Mouse (Mus musculus): Measurements from ENCODE around the gene Sstr3. TPM values are rescaled to one million over a fixed set of nuclear protein-coding genes. Genes with fewer than 3 reads are reported as not detected.

Gene Sstr3
- polyA plus RNA-seq, 1 experiment from 2014 or later = not detected

- H3K9ac ChIP-seq = peak overlapping the region; percentile 61
- peak; percentile 6 for ATAC-seq (ENCODE audit: borderline replicate concordance, extremely low read depth, low FRiP score, low TSS enrichment)
- H3K27ac ChIP-seq = peak overlapping the region; percentile 92
- 14% methylated on average over 11 of the region's 11 CpGs for WGBS
- H3K4me3 ChIP-seq = peak overlapping the region; percentile 47
- no peaks in the 10 kb centered on the region for H3K9me3 ChIP-seq
- H3K4me2 ChIP-seq = peak overlapping the region; percentile 75
- peaks cover 55% of the 10 kb centered on the region for H3K4me1 ChIP-seq
- no peaks in the 10 kb centered on the region for H3K27me3 ChIP-seq
- H3K36me3 ChIP-seq = no peaks in the 10 kb centered on the region
These were observed 15.6 kb downstream of the Sstr3 start for GRCm38 (mm10) chr15:78528726-78529411.

- WGBS = 48% methylated on average over 7 of the region's 7 CpGs
- Histone ChIP-seq H3K9ac (0 out of 2 replicates have a peak overlapping the region, but pooled peaks have one; percentile 13), H3K4me1 (peaks cover 52% of the 10 kb centered on the region)
These were observed 16.5 kb downstream of the Sstr3 start for GRCm38 (mm10) chr15:78527973-78528372.

GRCm38 (mm10) chr15:78524163-78524562 lies 20.3 kb downstream of the Sstr3 start:
- Histone ChIP-seq H3K4me2 (no peak overlapping the region), H3K36me3 (no peaks in the 10 kb centered on the region), H3K4me3 (no peak overlapping the region), H3K27ac (no peak overlapping the region), H3K9me3 (no peaks in the 10 kb centered on the region), H3K9ac (no peak overlapping the region), H3K4me1 (peaks cover 20% of the 10 kb centered on the region), H3K27me3 (no peaks in the 10 kb centered on the region)
- ATAC-seq (ENCODE audit: borderline replicate concordance, extremely low read depth, low FRiP score, low TSS enrichment) = no peak
- WGBS = 87% methylated on average over 5 of the region's 5 CpGs

More at GRCm38 (mm10) chr15:78527973-78528372, 16.5 kb downstream of the Sstr3 start:
- no peaks in the 10 kb centered on the region for H3K27me3 ChIP-seq
- H3K4me3 ChIP-seq = no peak overlapping the region
- ATAC-seq (ENCODE audit: borderline replicate concordance, extremely low read depth, low FRiP score, low TSS enrichment) = no peak
- no peaks in the 10 kb centered on the region for H3K36me3 ChIP-seq
- H3K4me2 ChIP-seq = peak overlapping the region; percentile 75
- no peaks in the 10 kb centered on the region for H3K9me3 ChIP-seq
- H3K27ac ChIP-seq = 0 out of 2 replicates have a peak overlapping the region, but pooled peaks have one; percentile 92

GRCm38 (mm10) chr15:78521892-78522291 lies 22.6 kb downstream of the Sstr3 start:
- H3K9ac ChIP-seq = no peak overlapping the region
- no peaks in the 10 kb centered on the region for H3K4me1 ChIP-seq
- WGBS = 57% methylated on average over 6 of the region's 6 CpGs
- H3K4me3 ChIP-seq = no peak overlapping the region
- H3K36me3 ChIP-seq = no peaks in the 10 kb centered on the region
- no peaks in the 10 kb centered on the region for H3K9me3 ChIP-seq
- H3K27me3 ChIP-seq = no peaks in the 10 kb centered on the region
- H3K27ac ChIP-seq = no peak overlapping the region
- H3K4me2 ChIP-seq = no peak overlapping the region
- no peak for ATAC-seq (ENCODE audit: borderline replicate concordance, extremely low read depth, low FRiP score, low TSS enrichment)

- ATAC-seq (ENCODE audit: borderline replicate concordance, extremely low read depth, low FRiP score, low TSS enrichment) = no peak
- H3K36me3 ChIP-seq = no peaks in the 10 kb centered on the region
- WGBS = 52% methylated on average over 8 of the region's 8 CpGs
- H3K9ac ChIP-seq = no peak overlapping the region
- H3K4me2 ChIP-seq = no peak overlapping the region
- no peak overlapping the region for H3K4me3 ChIP-seq
- no peaks in the 10 kb centered on the region for H3K27me3 ChIP-seq
- no peaks in the 10 kb centered on the region for H3K9me3 ChIP-seq
- H3K27ac ChIP-seq = no peak overlapping the region
- H3K4me1 ChIP-seq = no peaks in the 10 kb centered on the region
These were observed 23.2 kb downstream of the Sstr3 start for GRCm38 (mm10) chr15:78521331-78521730.

GRCm38 (mm10) chr15:78520112-78520715 lies 24.3 kb downstream of the Sstr3 start:
- Histone ChIP-seq H3K9ac (no peak overlapping the region), H3K4me2 (no peak overlapping the region), H3K27ac (no peak overlapping the region), H3K4me3 (no peak overlapping the region), H3K9me3 (no peaks in the 10 kb centered on the region), H3K27me3 (no peaks in the 10 kb centered on the region), H3K4me1 (no peaks in the 10 kb centered on the region), H3K36me3 (no peaks in the 10 kb centered on the region)
- 62% methylated on average over 13 of the region's 13 CpGs for WGBS
- no peak for ATAC-seq (ENCODE audit: borderline replicate concordance, extremely low read depth, low FRiP score, low TSS enrichment)

- H3K4me2 ChIP-seq = no peak overlapping the region
- H3K9me3 ChIP-seq = no peaks in the 10 kb centered on the region
- no peak overlapping the region for H3K9ac ChIP-seq
- H3K27ac ChIP-seq = no peak overlapping the region
- no peaks in the 10 kb centered on the region; the same call in 1 of the 2 replicates for H3K4me1 ChIP-seq
- H3K27me3 ChIP-seq = no peaks in the 10 kb centered on the region
- H3K4me3 ChIP-seq = no peak overlapping the region
- 55% methylated on average over 7 of the region's 7 CpGs for WGBS
- ATAC-seq (ENCODE audit: borderline replicate concordance, extremely low read depth, low FRiP score, low TSS enrichment) = no peak
- H3K36me3 ChIP-seq = no peaks in the 10 kb centered on the region
These were observed 26.3 kb downstream of the Sstr3 start for GRCm38 (mm10) chr15:78518221-78518620.

GRCm38 (mm10) chr15:78515759-78516158 lies 28.7 kb downstream of the Sstr3 start:
- 78% methylated on average over 6 of the region's 6 CpGs for WGBS
- Histone ChIP-seq H3K9me3 (no peaks in the 10 kb centered on the region), H3K4me3 (no peak overlapping the region), H3K27me3 (no peaks in the 10 kb centered on the region), H3K9ac (no peak overlapping the region), H3K4me2 (no peak overlapping the region), H3K36me3 (no peaks in the 10 kb centered on the region), H3K27ac (no peak overlapping the region), H3K4me1 (no peaks in the 10 kb centered on the region; the same call in 1 of the 2 replicates)
- no peak for ATAC-seq (ENCODE audit: borderline replicate concordance, extremely low read depth, low FRiP score, low TSS enrichment)

GRCm38 (mm10) chr15:78514393-78515146 lies 29.9 kb downstream of the Sstr3 start:
- Histone ChIP-seq H3K27me3 (no peaks in the 10 kb centered on the region), H3K4me3 (no peak overlapping the region), H3K9me3 (no peaks in the 10 kb centered on the region), H3K4me2 (no peak overlapping the region), H3K27ac (no peak overlapping the region), H3K36me3 (no peaks in the 10 kb centered on the region), H3K9ac (no peak overlapping the region), H3K4me1 (peaks cover 10% of the 10 kb centered on the region)
- WGBS = 21% methylated on average over 7 of the region's 7 CpGs
- ATAC-seq (ENCODE audit: borderline replicate concordance, extremely low read depth, low FRiP score, low TSS enrichment) = peak; percentile 50; the same call in 1 of the 2 replicates

- H3K36me3 ChIP-seq = no peaks in the 10 kb centered on the region
- no peak for ATAC-seq (ENCODE audit: borderline replicate concordance, extremely low read depth, low FRiP score, low TSS enrichment)
- WGBS = 76% methylated on average over 14 of the region's 14 CpGs
These were observed 31.5 kb downstream of the Sstr3 start for GRCm38 (mm10) chr15:78513019-78513418.

GRCm38 (mm10) chr15:78511951-78512350 lies 32.5 kb downstream of the Sstr3 start:
- no peak for ATAC-seq (ENCODE audit: borderline replicate concordance, extremely low read depth, low FRiP score, low TSS enrichment)
- Histone ChIP-seq H3K27me3 (no peaks in the 10 kb centered on the region), H3K9me3 (no peaks in the 10 kb centered on the region), H3K4me2 (no peak overlapping the region), H3K4me1 (peaks cover 10% of the 10 kb centered on the region), H3K9ac (no peak overlapping the region), H3K4me3 (no peak overlapping the region), H3K36me3 (no peaks in the 10 kb centered on the region), H3K27ac (no peak overlapping the region)
- WGBS = 55% methylated on average over 7 of the region's 7 CpGs

More at GRCm38 (mm10) chr15:78513019-78513418, 31.5 kb downstream of the Sstr3 start:
- no peak overlapping the region for H3K9ac ChIP-seq
- no peak overlapping the region for H3K4me3 ChIP-seq
- peaks cover 10% of the 10 kb centered on the region for H3K4me1 ChIP-seq
- H3K27me3 ChIP-seq = no peaks in the 10 kb centered on the region
- H3K4me2 ChIP-seq = no peak overlapping the region
- H3K9me3 ChIP-seq = no peaks in the 10 kb centered on the region
- no peak overlapping the region for H3K27ac ChIP-seq

- no peak overlapping the region for H3K9ac ChIP-seq
- peaks cover 10% of the 10 kb centered on the region for H3K4me1 ChIP-seq
- peak overlapping the region; percentile 6; the same call in 1 of the 2 replicates for H3K27ac ChIP-seq
- 69% methylated on average over 6 of the region's 6 CpGs for WGBS
- H3K27me3 ChIP-seq = no peaks in the 10 kb centered on the region
- no peak for ATAC-seq (ENCODE audit: borderline replicate concordance, extremely low read depth, low FRiP score, low TSS enrichment)
- no peak overlapping the region for H3K4me3 ChIP-seq
- no peaks in the 10 kb centered on the region for H3K36me3 ChIP-seq
- no peak overlapping the region for H3K4me2 ChIP-seq
- H3K9me3 ChIP-seq = no peaks in the 10 kb centered on the region
These were observed 33.7 kb downstream of the Sstr3 start for GRCm38 (mm10) chr15:78510736-78511135.
